Mouse (Mus musculus) MEL (cell line): ENCODE data around the gene Akr1a1. TPM values are rescaled to one million over a fixed set of nuclear protein-coding genes. Genes with fewer than 3 reads are reported as not detected.

Experiments used
- DNase-seq: peaks from one replicate; pipeline ENCODE4 v3.0.0; 2011; ENCODE audit warnings: low read depth, low spot score
- H3K27ac ChIP-seq: 2 replicates; pipeline ENCODE4 v1.5.1; 2012; ENCODE audit warnings: low read depth, mild to moderate bottlenecking, control low read depth, low read length, moderate library complexity; ENCODE audit not compliant: control insufficient read depth
- H3K27me3 ChIP-seq, 2 experiments: fragments of 150-350 bp in 1 of 2; sonication (generic) in 1 of 2; 2 replicates each; pipeline ENCODE4 v1.6.1; 2012; ENCODE audit warnings: low read length in 2 of 2, mild to moderate bottlenecking in 2 of 2, improper control_type of control experiment in 1 of 2, moderate library complexity in 1 of 2; ENCODE audit not compliant: insufficient read depth in 2 of 2, control insufficient read depth in 1 of 2
- H3K36me3 ChIP-seq, 2 experiments: 2 replicates each; pipeline ENCODE4 v1.6.1; 2012 to 2014; ENCODE audit warnings: low read length in 2 of 2, improper control_type of control experiment in 1 of 2, inconsistent platforms in 1 of 2, mild to moderate bottlenecking in 1 of 2; ENCODE audit not compliant: insufficient read depth in 2 of 2, control insufficient read depth in 1 of 2
- H3K4me1 ChIP-seq, 2 experiments: fragments of 150-350 bp in 1 of 2; sonication (generic) in 1 of 2; 2 replicates each; pipeline ENCODE4 v1.6.1; 2012; ENCODE audit warnings: low read length in 2 of 2, improper control_type of control experiment in 1 of 2, mild to moderate bottlenecking in 1 of 2; ENCODE audit not compliant: insufficient read depth in 2 of 2, control insufficient read depth in 1 of 2
- H3K4me3 ChIP-seq, 2 experiments: fragments of 150-350 bp in 1 of 2; sonication (generic) in 1 of 2; 2 replicates each; pipeline ENCODE4 v1.5.1; 2012; ENCODE audit warnings: low read depth in 2 of 2, low read length in 2 of 2, mild to moderate bottlenecking in 2 of 2, moderate library complexity in 2 of 2, control low read depth in 1 of 2, improper control_type of control experiment in 1 of 2; ENCODE audit not compliant: control insufficient read depth in 1 of 2, insufficient read depth in 1 of 2
- H3K79me2 ChIP-seq: 2 replicates; pipeline ENCODE4 v1.6.1; 2012; ENCODE audit warnings: mild to moderate bottlenecking, low read length, moderate library complexity; ENCODE audit not compliant: control insufficient read depth, poor library complexity, insufficient read depth
- H3K9ac ChIP-seq: 2 replicates; pipeline ENCODE4 v1.6.1; 2012; ENCODE audit warnings: low read depth, mild to moderate bottlenecking, control low read depth, low read length, moderate library complexity; ENCODE audit not compliant: control insufficient read depth, poor library complexity, severe bottlenecking
- H3K9me3 ChIP-seq: fragments of 150-350 bp; sonication (generic); replicated peaks from 2 replicates; pipeline ENCODE4 v1.6.1; 2012; ENCODE audit warnings: mild to moderate bottlenecking, low read length, improper control_type of control experiment, moderate library complexity; ENCODE audit not compliant: insufficient read depth
- CHD2 ChIP-seq: IDR thresholded peaks from 2 replicates; pipeline ENCODE4 v1.6.1; 2011; ENCODE audit warnings: low read length, improper control_type of control experiment
- CTCF ChIP-seq, 3 experiments: IDR thresholded peaks in 2 of 3; conservative IDR thresholded peaks in 1 of 3; 2 replicates each; pipeline ENCODE4 v1.5.1; 2011 to 2012; ENCODE audit warnings: low read length in 3 of 3, low read depth in 2 of 3, mild to moderate bottlenecking in 2 of 3, improper control_type of control experiment in 1 of 3, inconsistent platforms in 1 of 3, mixed read lengths in 1 of 3, moderate library complexity in 1 of 3; ENCODE audit not compliant: control insufficient read depth in 1 of 3, insufficient read depth in 1 of 3, poor library complexity in 1 of 3, severe bottlenecking in 1 of 3
- E2F4 ChIP-seq: IDR thresholded peaks from 2 replicates; pipeline ENCODE4 v1.6.1; 2011; ENCODE audit warnings: low read depth, low read length, improper control_type of control experiment, borderline replicate concordance
- EP300 ChIP-seq, 2 experiments: IDR thresholded peaks; 2 replicates each; pipeline ENCODE4 v1.6.1; 2011; ENCODE audit warnings: improper control_type of control experiment in 2 of 2, low read length in 2 of 2, low read depth in 1 of 2, mild to moderate bottlenecking in 1 of 2
- ETS1 ChIP-seq: IDR thresholded peaks from 2 replicates; pipeline ENCODE4 v1.6.1; 2012; ENCODE audit warnings: low read depth, mild to moderate bottlenecking, inconsistent platforms, low read length, improper control_type of control experiment, moderate library complexity
- GABPA ChIP-seq: IDR thresholded peaks from 2 replicates; pipeline ENCODE4 v1.6.1; 2012; ENCODE audit warnings: low read depth, mild to moderate bottlenecking, inconsistent platforms, low read length, improper control_type of control experiment, moderate library complexity
- GATA1 ChIP-seq: IDR thresholded peaks from 2 replicates; pipeline ENCODE4 v1.6.1; 2011; ENCODE audit warnings: low read depth, low read length, improper control_type of control experiment
- HCFC1 ChIP-seq: IDR thresholded peaks from 2 replicates; pipeline ENCODE4 v1.6.1; 2012; ENCODE audit warnings: low read depth, mild to moderate bottlenecking, inconsistent platforms, low read length, improper control_type of control experiment, moderate library complexity
- MAX ChIP-seq: IDR thresholded peaks from 2 replicates; pipeline ENCODE4 v1.6.1; 2011; ENCODE audit warnings: low read length, improper control_type of control experiment
- MXI1 ChIP-seq: IDR thresholded peaks from 2 replicates; pipeline ENCODE4 v1.6.1; 2011; ENCODE audit warnings: mild to moderate bottlenecking, low read depth, low read length, improper control_type of control experiment
- MYB ChIP-seq: IDR thresholded peaks from 2 replicates; pipeline ENCODE4 v1.6.1; 2011; ENCODE audit warnings: mild to moderate bottlenecking, low read depth, low read length, improper control_type of control experiment
- MYC ChIP-seq: IDR thresholded peaks from 2 replicates; pipeline ENCODE4 v1.6.1; 2011; ENCODE audit warnings: low read depth, mild to moderate bottlenecking, low read length, improper control_type of control experiment, moderate library complexity
- NELFE ChIP-seq: IDR thresholded peaks from 2 replicates; pipeline ENCODE4 v1.6.1; 2011; ENCODE audit warnings: low read depth, low read length, improper control_type of control experiment
- POLR2A ChIP-seq, 2 experiments: IDR thresholded peaks; 2 replicates each; pipeline ENCODE4 v1.6.1; 2011 to 2012; ENCODE audit warnings: low read length in 2 of 2, mild to moderate bottlenecking in 2 of 2, control low read depth in 1 of 2, improper control_type of control experiment in 1 of 2, low read depth in 1 of 2, moderate library complexity in 1 of 2; ENCODE audit not compliant: control insufficient read depth in 1 of 2, insufficient read depth in 1 of 2, poor library complexity in 1 of 2
- POLR2AphosphoS2 ChIP-seq: IDR thresholded peaks from 2 replicates; pipeline ENCODE4 v1.6.1; 2011; ENCODE audit warnings: low read length, improper control_type of control experiment
- POLR2AphosphoS5 ChIP-seq: IDR thresholded peaks from 2 replicates; pipeline ENCODE4 v1.6.1; 2012; ENCODE audit warnings: low read depth, borderline replicate concordance, mild to moderate bottlenecking, inconsistent platforms, low read length, moderate library complexity, mixed read lengths
- RCOR1 ChIP-seq: IDR thresholded peaks from 2 replicates; pipeline ENCODE4 v1.6.1; 2012; ENCODE audit warnings: low read depth, mild to moderate bottlenecking, inconsistent platforms, low read length, improper control_type of control experiment
- TBP ChIP-seq: IDR thresholded peaks from 2 replicates; pipeline ENCODE4 v1.8.0; 2011; ENCODE audit warnings: low read depth, low read length, improper control_type of control experiment
- ZNF384 ChIP-seq: IDR thresholded peaks from 2 replicates; pipeline ENCODE4 v1.6.1; 2012; ENCODE audit warnings: low read depth, mild to moderate bottlenecking, inconsistent platforms, low read length, improper control_type of control experiment
- polyA plus RNA-seq, 2 experiments: library from polyadenylated mRNA; stranded (reverse) in 1 of 2; unstranded in 1 of 2; fragments of >175 nt in 1 of 2; fragments of >200 nt in 1 of 2; gene quantifications; 2 replicates each; pipeline versions ENCODE4 v1.2.1 to v1.2.4; 2012; ENCODE audit warnings: low replicate concordance in 2 of 2, low read depth in 1 of 2; ENCODE audit not compliant: insufficient read length in 2 of 2, insufficient read depth in 1 of 2, missing spikeins in 1 of 2
- total RNA-seq: library from RNA; depleted of rRNA; stranded (reverse); fragments of 300-350 nt; gene quantifications from 2 replicates; pipeline ENCODE4 v1.2.3, GENCODE M21; 2012

Gene Akr1a1
- total and polyA plus RNA-seq, 3 experiments: 258 to 358 TPM; not detected in 1

DNA sequence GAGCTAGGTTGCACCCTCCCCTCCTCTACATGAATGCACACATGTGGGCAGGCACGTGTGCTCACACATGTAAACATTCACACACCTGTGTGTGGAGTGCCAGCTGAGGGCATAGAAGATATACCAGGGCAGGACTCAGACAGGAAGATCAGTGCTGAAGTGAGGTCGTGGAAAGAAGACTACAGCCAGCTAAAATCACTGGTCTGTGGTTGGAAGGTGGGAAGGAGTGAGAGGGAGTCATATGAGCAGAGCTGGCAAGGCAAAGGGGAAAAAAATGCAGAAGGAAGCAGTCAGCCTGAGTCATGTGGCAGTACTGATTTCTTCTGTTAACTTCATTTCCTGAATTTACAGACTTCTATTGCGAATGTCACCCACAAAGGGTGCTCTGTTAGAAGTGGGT, 16.7 kb upstream of the Akr1a1 start (continued):
- TF ChIP-seq POLR2A (IDR thresholded peaks at IDR 0.05; ENCODE audit: control insufficient read depth in 1 of 2, insufficient read depth in 1 of 2, low read depth in 1 of 2, low read length in 2 of 2, poor library complexity in 1 of 2): no peak
- TF ChIP-seq RCOR1: peak; percentile 96
- TF ChIP-seq TBP: no peak
- no peak for TF ChIP-seq POLR2AphosphoS2
- TF ChIP-seq, all 39 proteins: peak for 4

- no peak overlapping the region for H3K27ac ChIP-seq
- H3K4me3 ChIP-seq: no peak overlapping the region
- no peaks in the 10 kb centered on the region for H3K9me3 ChIP-seq
- H3K9ac ChIP-seq: no peak overlapping the region
- no peak for DNase-seq
- H3K27me3 ChIP-seq: no peaks in the 10 kb centered on the region; a peak in 1 of 4 replicates
- peaks cover 0 to 7% of the 10 kb centered on the region in 2 experiments; a peak in 2 of 4 replicates for H3K4me1 ChIP-seq
- no peaks in the 10 kb centered on the region; a peak in 1 of 4 replicates for H3K36me3 ChIP-seq
- no peak for TF ChIP-seq GABPA
- TF ChIP-seq ETS1: no peak
- TF ChIP-seq MXI1: no peak
- TF ChIP-seq HCFC1: no peak
- no peak for TF ChIP-seq MAX
- TF ChIP-seq TBP: no peak
- TF ChIP-seq POLR2AphosphoS2: no peak
- no peaks in the 10 kb centered on the region for H3K79me2 ChIP-seq
Observed at GRCm38 (mm10) chr4:116666625-116667024, 15.1 kb upstream of the Akr1a1 start.

GRCm38 (mm10) chr4:116661998-116662397, 10.5 kb upstream of the Akr1a1 start:
- no peaks in the 10 kb centered on the region for H3K4me1 ChIP-seq
- H3K79me2 ChIP-seq: no peaks in the 10 kb centered on the region
- H3K9ac ChIP-seq: no peak overlapping the region
- TF ChIP-seq POLR2AphosphoS5 (no peak), CHD2 (no peak), NELFE (no peak), POLR2AphosphoS2 (no peak), EP300 (IDR thresholded peaks at IDR 0.05; ENCODE audit: low read depth in 1 of 2, low read length in 2 of 2) (no peak), E2F4 (no peak), MAX (no peak), MYB (no peak), CTCF (IDR thresholded peaks at IDR 0.05 in 2 of 3, conservative IDR thresholded peaks at IDR 0.05 in 1 of 3; ENCODE audit: control insufficient read depth in 1 of 3, insufficient read depth in 1 of 3, low read depth in 2 of 3, low read length in 3 of 3, poor library complexity in 1 of 3, severe bottlenecking in 1 of 3) (peak in 1 of 3 experiments; percentile 43; a peak in 2 of 6 replicates), GATA1 (no peak), ZNF384 (peak; percentile 77), MYC (0 out of 2 replicates have a peak, but pooled peaks have one; percentile 44), TBP (no peak)
- H3K27me3 ChIP-seq: no peaks in the 10 kb centered on the region
- no peak for DNase-seq
- no peak overlapping the region for H3K4me3 ChIP-seq
- no peak overlapping the region for H3K27ac ChIP-seq
- H3K36me3 ChIP-seq: no peaks in the 10 kb centered on the region
- H3K9me3 ChIP-seq: no peaks in the 10 kb centered on the region
